Mouse (Mus musculus) G1E (cell line): Measurements from ENCODE around the gene Cfap45.

ENCODE experiments used
- CTCF ChIP-seq: IDR thresholded peaks from 2 replicates; pipeline ENCODE4 v1.5.1; 2012; ENCODE audit warnings: low read depth, low read length, inconsistent platforms, mixed read lengths
- GATA1 ChIP-seq: IDR thresholded peaks from 2 replicates; pipeline ENCODE4 v1.6.1; 2012; ENCODE audit warnings: borderline replicate concordance, low read length, inconsistent platforms, mixed read lengths
- GATA2 ChIP-seq: IDR thresholded peaks from 2 replicates; pipeline ENCODE4 v1.6.1; 2012; ENCODE audit warnings: low read depth, low read length, inconsistent platforms, borderline replicate concordance
- TAL1 ChIP-seq: conservative IDR thresholded peaks from 2 replicates; pipeline ENCODE4 v1.6.1; 2012; ENCODE audit warnings: low read depth, low read length, inconsistent platforms, mixed read lengths

DNA sequence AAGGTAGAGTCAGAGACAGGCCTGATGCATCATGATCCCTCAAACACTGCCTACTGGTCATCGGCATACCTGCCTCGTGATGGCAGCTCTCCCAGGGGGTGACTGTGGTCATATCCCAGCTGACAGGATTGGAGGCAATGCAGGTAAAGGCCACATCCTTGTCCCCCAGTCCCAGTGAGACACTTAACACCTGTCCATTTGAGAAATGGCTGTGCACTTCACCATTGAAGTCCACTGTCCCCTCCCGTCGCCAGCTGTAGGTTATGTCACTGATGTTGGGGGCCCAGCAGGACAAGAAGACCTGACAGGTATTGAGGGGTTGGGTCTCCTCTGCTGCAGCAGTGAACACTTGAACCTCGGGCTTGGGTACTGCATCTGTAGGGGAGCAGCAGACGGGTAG is 63.7 kb downstream of the Cfap45 start:
- no peak for TF ChIP-seq CTCF
- no peak for TF ChIP-seq TAL1
- TF ChIP-seq GATA2, result no peak
- TF ChIP-seq GATA1, result no peak
